Mouse (Mus musculus): ENCODE results near the gene Prkab2. TPM values are rescaled to one million over a fixed set of nuclear protein-coding genes. Genes with fewer than 3 reads are reported as not detected.

The Prkab2 gene
- polyA plus RNA-seq (2012; rRNA removed): 4.3 and 4.6 TPM in 2 replicates

DNA sequence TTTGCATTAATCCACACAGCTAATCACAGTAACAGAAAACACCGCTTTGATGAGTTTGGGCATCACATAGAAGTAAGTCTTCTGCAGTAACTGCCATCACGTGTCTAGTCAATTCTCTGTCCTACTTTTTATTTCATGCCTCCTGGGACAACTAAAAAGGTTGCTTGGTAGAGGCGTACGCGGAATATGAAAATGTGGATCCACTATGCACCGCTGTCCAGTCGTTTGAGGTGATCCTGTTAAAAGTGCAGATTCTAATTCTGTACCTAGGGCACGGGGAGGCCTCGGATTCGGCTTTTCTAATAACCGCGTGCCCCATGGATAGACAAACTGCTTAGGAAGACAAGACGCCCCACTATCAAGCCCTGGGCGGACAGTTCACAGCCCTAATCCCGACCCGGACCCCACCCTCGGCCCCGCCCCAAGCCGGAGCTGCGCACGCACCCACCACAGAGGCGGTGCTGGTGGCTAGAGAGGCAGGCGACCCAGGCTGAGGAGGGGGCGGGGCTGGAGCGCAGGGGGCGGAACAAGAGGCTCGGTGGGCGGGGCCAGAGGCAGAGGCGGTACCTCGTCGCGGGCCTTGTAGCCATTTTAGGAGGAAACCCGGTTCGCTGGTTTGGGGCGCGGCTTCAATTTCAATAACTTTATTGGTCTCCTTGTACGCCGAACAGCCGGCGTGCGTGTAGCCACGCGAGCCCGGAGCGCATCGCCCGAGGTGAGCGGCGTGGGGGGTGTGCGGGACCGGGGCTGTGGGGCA lies at the start of gene Prkab2:
TSS of gene Prkab2 (plus strand) at position 539 of the 757 bp plus-strand sequence.

GRCm38 (mm10) chr3:97609845-97610410 lies 48.1 kb upstream of the Prkab2 start, which contains the start of gene Chd1l:
Gene Chd1l, minus strand, starts transcription at chr3:97610203.

DNA sequence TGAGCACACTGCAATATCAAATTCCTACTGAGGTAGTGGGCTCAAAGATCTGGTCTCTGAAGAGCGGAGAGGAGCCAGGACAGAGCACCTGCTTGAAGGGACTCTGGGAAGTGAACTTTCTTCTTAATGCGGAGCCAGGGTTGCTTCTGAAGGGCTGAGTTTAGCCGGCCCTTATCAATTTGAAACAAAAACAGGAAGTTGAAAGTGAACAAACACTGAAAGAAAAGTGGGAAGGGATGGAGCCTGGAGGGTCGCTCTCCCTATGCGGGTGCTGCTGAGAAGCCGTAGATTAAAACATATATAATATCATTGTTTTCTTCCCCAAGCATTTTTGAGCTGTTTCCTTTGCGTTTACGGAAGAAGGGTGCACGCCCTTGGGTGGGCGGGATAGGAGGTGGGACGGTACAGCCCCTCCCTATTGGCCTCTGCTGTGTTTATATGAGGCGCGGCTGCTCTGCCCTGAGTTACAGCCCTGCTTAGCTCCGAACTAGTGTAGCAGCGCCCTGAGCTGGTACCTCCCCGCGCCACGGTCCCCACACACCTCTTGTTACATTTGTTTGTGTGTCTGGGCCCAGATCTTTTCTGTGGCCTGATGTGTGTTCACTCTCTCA lies 29.5 kb upstream of the Prkab2 start, which contains the start of gene Fmo5:
TSS of gene Fmo5 (plus strand) at position 414 of the 611 bp plus-strand sequence.

DNA sequence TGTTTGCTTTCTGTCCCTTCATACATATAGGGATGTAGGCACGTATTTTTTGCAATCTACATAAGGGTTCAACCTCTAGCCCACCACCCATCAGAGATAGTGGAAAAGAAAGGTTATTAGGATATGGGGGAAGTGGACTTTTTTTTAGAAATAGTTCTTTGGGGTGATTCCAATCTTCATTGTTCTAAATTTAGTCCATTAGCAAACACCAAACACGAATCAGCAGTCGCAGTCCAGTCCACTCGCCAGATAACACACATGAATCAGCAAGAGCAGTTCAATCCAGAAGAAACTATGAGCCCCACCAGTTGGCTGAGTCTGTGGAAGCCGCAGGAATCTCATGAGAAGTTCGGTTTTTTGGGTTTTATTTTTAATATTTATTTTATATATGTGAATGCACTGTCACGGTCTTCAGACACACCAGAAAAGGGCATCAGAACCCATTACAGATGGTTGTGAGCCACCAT lies 16.7 kb downstream of the Prkab2 start, which contains the start of gene Gm17651:
TSS of gene Gm17651 (minus strand) at position 51 of the 467 bp plus-strand sequence.

Other genes with a start within 250 kb of the Prkab2 start
- gene Olfr1402, start 236.2 kb upstream of the Prkab2 start, polyA plus RNA-seq (2012; rRNA removed): not detected in 2 replicates
- gene Chd1l, start 48.0 kb upstream of the Prkab2 start, polyA plus RNA-seq (2012; rRNA removed): 2.3 and 3.0 TPM in 2 replicates
- gene Fmo5, start 29.4 kb upstream of the Prkab2 start, polyA plus RNA-seq (2012; rRNA removed): 5.2 and 9.9 TPM in 2 replicates
- gene Gm17651, start 16.5 kb downstream of the Prkab2 start, polyA plus RNA-seq (2012; rRNA removed): not detected in 2 replicates
- gene Pde4dip, start 230.5 kb downstream of the Prkab2 start, polyA plus RNA-seq (2012; rRNA removed): 18.0 and 19.8 TPM in 2 replicates
- 27.5 and 35.6 TPM in 2 replicates for gene Sec22b, start 243.0 kb downstream of the Prkab2 start, polyA plus RNA-seq (2012; rRNA removed)